Mouse (Mus musculus) thymus, postnatal 36 days (tissue): ENCODE measurements around the gene Evx2.
A peak's percentile ranks its signal among the peaks of the same experiment; 100 is the strongest.

ENCODE experiments used
- DNase-seq, 2 experiments: peaks; one replicate each; pipeline ENCODE4 v3.0.0; 2022; ENCODE audit warnings: mixed read lengths in 2 of 2

Evx2 gene

DNA sequence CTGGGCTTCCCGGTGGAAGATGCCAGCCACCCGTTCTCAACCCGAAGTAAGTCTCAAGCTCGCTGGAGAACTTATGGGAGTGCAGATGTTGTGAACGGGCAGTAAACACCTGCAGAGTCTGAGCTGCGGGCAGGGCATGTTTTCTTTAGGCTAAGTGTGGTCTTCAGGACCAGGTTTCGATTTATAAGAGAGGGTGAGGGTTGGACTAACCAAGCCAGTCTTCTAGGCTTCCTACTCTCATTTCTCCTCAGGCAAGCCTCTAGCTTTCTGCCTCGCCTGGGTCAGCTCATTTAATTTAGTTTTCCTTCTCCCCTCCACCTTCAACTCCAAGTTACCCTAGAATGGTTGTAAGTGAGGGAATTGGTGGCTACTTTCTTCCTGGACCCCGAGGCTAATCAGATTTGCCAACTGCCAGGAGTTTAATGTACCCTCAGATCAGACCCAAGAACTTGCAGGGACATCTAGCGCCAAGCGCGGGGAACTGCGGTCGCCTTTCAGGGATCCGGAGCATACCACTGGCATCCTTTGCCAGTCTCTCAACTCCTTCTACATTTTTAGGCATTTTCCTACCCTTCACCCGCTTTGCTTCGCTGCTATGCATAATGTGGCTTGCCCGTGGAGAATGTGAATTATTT, 4.1 kb upstream of the Evx2 start:
- DNase-seq = no peak

DNA sequence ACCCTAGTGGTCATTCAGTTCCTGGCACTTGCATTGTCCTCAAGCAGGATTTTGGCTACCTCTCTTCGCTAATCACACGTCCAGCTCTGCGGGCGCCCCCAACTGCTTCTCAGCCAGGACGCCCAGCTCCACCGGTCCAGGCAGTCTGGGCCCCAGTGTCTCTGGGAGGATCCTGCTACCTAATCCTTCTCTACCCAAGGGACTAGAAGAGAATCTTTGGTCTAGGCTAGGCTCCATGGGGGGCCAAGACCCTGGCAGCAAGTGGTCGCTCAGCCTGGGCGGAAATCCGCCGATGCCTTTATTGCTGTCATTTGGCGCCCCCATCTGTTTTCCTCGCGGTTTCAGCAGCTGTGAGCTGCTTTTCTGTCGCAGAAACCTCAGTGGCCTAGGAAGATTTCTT, 2.3 kb upstream of the Evx2 start:
- DNase-seq = peak in 1 of 2 experiments; percentile 12

DNA sequence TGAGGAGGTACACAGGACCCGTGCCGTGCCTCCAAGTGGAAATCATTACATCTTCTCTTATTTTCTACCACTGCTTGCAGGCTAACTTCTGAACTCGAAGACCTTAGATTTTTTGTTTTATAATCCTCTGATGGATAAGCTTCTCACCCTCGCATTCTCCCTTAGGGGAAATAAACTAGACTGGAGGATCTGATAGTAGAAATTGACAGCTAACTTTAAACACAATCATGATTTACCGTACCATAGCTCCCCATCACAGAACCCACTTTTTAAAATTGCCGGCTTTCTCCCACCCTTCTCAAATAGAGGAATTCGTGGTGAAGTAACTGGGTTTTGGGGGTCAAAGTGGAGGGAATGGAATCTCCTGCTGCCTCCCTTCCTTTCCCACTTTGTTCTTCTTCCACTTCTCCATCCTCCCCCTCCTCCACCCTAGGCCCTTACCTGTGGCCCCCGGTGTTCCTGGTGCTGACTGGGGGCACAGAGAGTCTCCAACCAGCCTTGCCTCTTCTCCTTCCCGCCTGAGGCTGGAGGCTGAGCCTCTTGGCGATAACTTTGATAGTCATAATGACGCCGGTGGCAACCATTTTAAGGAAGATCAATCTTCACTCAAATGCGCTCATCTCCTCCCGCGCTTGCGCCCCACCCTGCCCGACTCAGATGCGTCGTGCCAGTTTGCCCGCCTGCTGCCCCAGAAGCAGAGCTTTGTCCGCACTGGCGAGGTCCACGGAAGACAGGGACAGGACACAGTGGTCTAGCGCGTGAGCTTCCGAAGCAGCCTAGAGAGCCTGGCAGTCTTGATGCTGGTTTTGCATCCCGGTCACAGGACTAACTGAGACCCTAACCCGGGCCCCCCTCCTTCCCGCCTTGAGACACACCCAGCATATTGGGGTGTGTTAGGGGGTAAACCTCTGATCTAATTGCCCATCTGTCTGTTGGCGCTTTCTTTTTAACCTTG, 1.3 kb upstream of the Evx2 start:
- no peak for DNase-seq

DNA sequence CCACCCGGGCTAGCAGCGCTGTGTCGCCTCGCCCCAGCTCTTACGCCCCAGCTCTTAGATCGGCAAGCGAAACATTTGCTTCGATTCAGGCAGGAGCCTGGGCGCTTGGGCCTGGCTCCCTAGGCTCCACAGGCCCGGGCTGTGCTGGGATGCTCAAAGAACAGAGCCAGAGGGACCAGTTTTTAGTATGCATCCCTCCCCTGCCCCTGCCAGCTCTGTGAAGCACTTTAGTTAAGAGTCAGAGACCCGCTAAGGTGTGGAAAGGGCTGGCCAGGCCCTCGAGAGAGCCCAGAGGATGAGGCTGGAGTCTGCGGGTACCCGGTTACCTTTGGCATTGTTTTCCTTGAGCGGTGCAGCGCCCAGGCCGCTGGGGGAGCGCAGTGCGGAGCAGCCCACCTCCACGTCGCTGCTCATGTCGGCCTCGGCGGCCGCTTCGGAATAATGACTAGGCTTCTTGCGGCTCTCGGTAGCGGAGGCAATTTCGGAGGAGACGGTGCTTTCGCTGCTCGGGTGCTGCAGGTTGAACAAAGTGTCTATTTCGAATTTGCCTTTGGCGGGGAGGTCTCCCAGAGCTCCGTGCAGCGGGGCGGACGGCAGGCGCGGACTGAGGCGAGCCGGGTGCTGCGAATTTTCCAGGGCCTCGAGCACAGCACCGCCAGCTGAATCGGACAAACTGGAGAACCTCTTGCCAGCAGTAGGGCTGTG, 538 bp downstream of the Evx2 start:
- no peak for DNase-seq

DNA sequence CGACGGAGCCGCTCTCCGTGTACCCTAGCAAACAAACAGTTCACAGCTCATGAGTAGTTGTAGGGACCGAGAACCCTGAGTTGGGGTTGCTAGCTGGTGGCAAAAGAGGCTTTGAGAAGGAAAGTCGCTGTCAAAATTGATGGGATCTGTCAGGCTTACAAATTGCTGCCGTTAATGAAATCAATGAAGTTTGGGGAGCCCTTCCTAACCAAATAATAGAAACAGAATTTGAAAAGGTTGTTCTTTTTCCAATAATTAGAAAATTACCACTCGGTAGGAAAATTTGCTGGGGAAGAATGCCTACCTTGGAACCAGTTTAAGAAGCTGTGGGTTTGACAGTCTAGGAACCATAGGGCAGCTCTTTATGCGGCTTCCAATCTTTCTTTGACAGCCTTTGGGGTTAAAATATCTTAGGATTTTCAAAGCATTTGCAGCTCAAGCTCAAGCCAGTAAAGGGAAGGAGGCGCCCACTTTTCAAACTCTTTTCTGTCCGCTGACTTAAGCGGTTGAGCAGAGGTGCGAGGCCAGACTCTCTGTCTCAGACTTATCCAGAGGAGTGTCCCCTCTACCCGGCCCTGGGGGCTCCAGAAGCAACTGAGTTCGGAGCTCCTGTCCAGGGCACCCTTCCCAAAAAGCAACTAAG, 1.2 kb downstream of the Evx2 start:
- DNase-seq = no peak

DNA sequence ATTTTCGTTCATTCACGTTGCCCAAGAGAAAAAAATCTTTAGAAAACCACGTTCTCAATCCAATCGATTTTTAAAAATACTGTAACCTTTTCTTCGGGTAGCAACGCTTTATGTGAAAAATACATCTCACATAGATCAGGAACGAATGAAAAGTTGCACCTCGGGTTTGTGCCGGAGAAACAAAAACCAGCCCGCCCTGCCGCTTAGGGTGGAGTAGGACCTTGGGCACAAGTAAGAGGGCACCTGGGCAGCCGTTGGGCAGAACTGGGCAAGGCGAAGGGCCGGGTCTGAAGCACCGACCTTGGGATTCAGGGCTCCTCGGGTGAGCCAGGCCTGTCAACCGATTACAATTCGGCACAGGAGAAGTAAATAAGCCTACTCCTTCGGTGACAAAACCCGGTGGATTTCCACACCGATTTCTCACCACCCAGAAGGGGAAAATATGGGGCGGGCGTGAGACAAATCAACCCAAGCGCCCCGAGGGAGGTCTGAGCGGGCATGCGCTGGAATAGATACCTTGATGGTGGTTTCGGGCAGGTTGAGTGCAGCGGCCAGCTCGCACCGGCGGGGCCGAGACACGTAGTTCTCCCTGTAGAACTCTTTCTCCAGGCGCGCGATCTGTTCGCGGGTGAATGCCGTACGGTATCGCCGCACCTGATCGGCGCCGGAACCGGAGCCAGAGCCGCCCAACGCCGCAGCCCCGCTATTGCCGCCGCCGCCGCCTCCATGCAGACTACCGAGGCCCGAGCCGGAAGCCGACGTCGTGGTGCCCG, 1.9 kb downstream of the Evx2 start:
- DNase-seq = peak in 1 of 2 experiments; percentile 23

DNA sequence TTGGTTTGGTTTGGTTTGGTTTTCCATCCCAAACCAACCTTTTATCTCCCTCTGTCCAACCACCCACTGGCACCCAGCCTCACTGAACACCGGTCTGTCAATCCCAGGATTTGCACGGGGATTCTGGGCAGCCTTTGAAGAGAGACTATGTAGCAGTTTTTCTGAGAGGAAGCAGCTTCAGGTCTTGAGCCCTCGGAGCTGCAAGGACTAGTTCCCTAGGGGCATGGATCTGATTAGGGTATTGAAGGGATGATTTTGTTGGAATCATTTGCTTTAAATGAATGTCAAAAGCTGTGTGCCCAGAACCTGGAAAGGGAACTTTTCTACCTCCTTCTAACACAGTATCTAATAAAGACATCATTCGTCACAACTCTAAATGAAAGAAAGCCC, 2.7 kb downstream of the Evx2 start:
- no peak for DNase-seq

DNA sequence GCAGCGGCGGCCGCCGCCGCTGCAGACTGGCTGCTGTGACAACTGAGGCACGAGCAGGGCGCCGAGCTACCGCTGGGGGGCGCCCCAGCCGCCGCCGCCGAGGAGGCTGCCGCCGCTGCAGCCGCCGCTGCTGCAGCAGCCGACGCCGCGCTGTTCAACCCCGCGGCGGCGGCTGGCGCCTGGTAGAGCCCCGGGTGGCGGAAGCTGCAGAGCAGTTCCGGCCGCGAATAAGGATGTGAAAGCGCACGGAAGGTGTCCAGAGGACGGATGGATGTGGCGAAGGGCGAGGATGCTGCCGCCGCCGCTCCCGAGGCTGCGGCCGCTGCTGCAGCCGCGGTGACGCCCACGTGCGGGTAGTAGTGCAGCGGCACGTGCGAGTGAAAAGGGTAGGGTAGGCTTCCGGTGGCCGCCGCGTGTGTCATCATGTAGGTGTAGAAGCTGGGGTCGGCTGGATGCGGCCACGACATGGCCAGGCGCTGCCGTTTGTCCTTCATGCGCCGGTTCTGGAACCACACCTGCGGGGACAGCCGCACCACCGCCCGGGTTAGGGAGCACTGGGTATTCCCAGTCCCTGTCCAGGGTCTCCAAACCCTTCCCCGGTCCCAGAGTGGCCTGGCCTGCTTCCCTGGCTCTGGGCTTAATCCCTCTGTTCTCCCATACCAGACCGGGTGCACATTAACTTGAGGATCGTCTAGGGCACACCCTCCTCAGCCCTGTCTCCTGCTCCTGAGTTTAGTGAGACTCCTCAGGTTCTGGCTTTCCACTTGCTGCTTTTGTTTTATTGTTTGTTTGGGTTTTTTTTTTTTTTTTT, 3.3 kb downstream of the Evx2 start:
- DNase-seq = peak in 1 of 2 experiments; percentile 17

DNA sequence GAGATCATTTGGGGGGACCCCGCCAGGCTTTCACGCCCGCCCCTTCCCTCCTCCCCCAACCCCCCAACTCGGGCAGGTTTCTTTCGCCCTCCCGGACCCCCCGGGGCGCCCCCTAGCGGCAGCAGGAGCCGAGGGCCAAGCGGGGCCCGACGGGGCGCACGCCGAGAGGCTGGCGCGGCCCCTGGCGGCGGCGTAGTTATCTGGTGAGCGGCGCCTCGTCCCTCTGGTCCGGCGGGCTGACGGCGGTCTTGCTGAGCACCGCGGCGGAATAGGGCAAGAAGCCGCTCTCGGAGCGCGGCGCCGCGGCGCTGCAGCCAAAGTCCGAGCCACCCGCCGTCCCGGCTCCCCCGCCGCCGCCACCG, 4.0 kb downstream of the Evx2 start:
- peak in 1 of 2 experiments; percentile 32 for DNase-seq

DNA sequence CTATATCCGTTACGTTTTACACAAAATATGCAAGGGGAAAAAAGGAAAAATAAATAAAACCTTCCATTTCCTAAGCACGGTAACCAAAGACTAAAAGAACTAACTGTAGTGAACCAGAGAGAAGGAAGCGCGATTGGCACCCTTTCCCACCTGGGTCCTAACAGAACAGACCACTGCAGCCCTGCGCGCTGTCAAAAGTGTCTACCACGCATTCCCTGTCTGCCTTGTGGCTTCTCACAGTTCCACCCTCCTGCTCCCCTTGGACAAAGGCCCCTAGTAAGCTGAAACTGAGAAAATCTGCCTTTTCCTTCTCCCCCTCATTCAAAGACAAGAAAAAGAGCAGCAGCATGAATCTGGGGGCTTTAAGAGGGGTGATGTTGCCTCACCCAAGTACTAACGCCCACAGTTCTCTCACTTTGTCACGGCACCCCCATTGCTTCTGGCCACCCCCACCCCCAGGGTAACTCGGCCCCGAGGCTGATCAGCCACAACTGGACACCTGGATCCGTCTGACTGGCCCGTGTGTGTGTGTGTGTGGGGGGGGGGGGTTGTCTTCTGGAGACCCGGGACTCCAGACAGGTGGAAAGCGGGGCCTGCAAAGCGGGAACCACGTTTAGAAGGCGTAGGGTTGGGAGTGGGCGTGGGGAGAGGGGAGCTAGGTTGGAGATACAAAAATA, 4.5 kb downstream of the Evx2 start:
- DNase-seq = no peak

DNA sequence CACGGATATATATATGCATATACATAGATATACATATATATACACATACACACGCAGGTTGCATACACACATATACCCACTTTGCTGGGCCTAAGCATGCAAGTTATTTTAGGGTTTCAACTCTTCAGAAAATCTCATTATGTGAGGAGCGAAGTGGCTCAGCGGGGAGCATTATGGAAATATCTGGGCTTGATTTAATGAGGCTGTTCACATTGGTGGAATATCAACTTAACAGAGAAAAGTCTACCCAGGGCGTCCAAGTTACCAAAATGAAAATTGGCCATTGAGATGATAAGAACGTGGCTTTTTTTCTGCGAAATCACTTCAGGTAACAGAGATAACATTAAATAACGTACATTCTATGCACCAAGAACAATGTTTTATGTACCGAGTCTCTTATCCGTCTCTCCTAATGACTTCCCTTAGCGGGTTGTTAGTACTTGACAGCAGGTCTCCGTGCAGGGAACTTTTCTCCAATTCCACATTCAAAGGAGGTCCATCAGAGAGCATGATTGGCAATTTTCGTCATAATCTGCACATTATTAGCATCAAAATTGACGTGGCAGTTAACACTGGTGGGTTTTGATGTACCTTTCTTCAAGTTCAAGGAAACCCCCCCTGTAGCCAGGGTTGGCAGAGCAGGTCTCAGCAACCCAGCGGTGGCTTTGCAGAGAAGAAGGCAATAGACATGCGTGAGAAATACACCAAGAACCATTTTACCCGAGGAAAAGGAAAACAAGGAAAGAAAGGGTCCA, 5.4 kb downstream of the Evx2 start:
- no peak for DNase-seq

DNA sequence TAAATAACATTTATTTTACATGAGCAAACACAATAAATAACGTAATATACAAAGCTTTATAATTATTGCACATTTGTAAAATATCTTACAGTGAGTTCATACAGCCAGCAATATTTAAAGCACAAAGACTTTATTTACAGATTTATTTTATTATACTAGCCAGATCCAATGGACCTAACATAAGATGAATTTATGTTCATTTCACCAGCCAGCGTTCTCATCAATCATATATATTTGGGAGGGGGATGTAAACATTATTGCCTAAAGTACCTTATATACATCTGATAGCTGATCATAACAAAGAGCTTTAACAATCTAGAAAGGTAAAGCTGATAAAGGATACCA, 6.4 kb downstream of the Evx2 start:
- no peak for DNase-seq

DNA sequence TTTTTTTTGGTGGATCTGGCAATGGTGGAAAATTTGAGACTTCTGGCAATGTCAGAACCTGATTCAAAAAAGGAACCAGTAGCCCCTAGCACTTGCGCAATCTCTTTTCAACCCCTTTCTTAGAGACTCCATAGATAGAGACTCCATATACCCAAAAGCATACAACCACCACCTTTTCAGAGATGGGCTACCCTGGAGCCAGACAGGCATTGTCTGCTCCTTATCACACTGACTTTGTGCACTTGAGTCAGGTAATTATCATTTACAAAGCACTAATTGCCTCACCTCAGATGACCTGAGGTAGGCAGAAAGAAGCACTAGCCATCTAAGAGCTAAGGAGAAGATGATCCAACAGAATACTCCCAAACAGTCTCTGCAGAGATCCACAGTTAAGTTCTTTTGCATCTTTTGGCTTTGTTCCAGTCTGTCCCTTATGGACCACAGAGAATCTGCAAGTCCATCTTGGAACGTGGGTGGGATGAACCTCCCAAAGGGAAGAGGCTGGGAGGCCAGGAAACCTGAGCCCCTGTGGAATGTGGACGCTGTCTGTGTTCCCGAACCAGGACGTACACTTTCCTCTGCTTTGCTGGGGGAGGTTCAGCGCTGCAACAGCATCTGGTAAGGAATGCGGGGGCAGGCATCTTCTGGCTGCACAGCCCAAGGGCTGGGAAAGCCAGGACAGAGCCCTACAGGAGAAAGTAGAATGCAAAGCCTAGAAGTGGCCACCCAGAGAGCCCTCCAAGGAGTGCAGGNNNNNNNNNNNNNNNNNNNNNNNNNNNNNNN, 12.1 kb downstream of the Evx2 start:
- DNase-seq = no peak

DNA sequence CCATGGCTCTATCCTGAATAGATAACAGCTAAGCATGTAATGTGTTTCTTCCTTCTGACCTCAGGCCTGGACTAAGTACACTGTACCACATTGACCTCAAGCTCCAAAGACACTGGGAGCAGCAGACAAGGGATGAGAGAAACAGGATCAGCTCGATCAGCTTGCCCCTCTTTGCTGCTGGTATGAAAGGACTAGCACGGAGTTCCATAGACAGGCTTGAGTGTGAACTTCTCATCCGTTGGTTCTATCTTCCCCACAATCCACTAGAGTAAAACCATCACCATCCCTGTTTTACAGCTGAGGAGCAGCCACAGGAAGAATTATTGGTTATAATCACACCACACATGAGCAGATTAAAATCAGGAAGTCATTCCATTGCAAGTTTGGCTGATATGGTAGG, 13.7 kb downstream of the Evx2 start:
- DNase-seq = no peak

DNA sequence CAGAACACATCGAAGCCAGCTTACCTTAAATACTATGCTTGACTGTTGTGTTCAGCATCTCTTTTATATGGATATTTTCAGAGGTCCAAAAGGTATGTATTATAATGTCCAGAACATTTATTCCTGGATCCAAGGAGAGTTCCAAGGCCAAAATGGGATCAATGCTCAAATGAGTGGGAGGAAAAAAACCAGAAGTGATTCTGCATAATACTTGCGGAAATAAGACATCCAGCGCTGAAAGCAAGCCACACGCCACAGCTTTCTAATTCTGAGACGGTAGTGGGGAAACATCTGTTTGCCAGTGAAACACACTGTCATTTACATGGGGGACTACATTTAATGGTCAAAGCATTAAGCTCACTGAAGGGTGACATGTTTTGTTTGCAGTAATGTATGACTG, 16.9 kb downstream of the Evx2 start:
- no peak for DNase-seq

DNA sequence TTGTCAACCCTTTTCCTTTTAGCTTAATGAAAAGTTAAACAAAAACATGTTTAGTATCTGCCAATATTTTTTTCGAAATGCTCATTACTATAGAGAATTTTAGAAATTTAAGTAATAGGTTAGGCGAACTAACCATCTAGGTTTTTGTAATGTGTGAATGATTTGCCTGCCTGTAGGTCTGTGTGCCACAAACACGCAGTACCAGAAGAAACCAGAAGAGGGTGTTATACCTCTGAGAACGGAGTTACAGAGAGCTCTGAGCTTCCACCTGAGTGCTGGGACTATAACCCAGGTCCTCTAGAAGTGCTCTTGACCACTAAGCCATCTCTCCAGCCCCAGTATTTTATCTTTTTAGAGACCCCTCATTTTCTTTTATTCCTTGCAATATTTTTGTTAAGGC, 23.9 kb downstream of the Evx2 start:
- no peak for DNase-seq

DNA sequence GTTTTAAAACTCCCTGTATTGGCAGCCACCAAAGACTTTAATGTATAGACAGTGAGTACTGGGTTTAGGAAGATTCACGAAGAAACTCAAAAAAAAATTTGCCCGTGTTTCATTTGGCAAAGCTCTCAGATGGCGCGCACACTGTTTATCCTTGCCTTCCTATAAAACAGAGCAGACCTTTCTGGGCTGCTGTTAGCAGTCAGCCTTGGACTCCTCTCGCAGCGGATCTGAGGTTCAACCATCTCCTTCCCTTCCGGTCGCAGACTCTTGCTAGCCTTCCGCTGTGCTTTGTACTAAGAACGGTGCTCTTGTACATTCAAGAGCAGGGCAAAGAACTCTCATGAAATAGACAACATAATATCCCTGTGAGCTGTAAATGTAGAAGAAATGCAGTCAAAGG, 39.0 kb downstream of the Evx2 start:
- DNase-seq = no peak

DNA sequence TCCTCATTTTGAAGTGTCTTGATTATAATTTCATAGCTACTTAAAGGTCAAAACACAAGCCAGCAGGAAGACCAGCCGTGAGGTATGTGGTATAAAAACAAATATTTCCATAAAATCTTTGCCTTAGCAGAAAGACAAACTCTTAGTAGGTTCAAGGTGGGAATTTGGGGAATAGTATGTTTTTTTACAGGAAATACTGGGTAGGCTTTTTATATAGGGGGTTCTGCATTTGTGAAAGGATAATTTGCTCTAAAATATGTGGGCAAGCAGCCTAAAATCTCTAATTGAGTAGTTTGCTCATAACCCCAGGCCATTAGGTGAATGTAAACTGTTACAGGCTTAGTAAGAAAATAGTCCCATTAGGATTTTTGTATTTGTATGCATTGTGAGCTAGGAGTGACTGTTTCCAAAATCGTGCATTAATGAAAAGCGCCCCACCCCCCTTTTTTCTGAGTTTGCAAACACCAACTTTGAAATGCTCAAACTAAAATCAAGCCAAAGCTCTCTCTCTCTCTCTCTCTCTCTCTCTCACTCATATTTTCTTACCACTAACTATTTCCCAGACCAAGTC, 39.6 kb downstream of the Evx2 start:
- DNase-seq = no peak

DNA sequence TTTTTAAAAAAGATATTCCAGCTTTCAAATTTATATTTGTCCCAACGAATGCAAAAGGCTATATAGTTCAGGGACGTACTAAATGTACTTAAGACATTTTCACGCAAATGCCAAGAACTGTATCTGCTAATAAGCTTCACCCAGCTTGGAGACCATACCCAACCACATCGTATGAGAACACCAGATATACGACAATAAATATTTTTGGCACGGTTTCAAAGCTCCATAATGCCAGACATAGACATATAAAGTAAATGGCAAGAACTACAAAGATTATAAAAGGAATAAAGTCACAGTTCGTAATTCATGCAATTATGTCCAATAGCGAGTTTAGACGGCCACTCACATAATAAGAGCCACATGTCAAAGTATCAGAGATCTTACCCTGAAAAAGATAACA, 41.7 kb downstream of the Evx2 start:
- DNase-seq = no peak
